Mouse (Mus musculus): Measurements from ENCODE around the gene Dido1.

- TF ChIP-seq CTCF (conservative IDR thresholded peaks at IDR 0.05; ENCODE audit: low read length) (no peak), POU5F1 (IDR thresholded peaks at IDR 0.05; ENCODE audit: borderline replicate concordance, low read length) (no peak)
Observed at GRCm38 (mm10) chr2:180724585-180725413, 15.0 kb upstream of the Dido1 start, which contains the start of gene Slc17a9.
